Mouse (Mus musculus) E14TG2a.4 (cell line): ENCODE results near the gene Il21r.

Source experiments
- CTCF ChIP-seq: conservative IDR thresholded peaks from 2 replicates; pipeline ENCODE4 v1.5.1; 2014; ENCODE audit warnings: low read length
- NANOG ChIP-seq: IDR thresholded peaks from 2 replicates; pipeline ENCODE4 v1.6.1; 2014; ENCODE audit warnings: borderline replicate concordance, low read length, mixed read lengths
- POU5F1 ChIP-seq: IDR thresholded peaks from 2 replicates; pipeline ENCODE4 v1.6.1; 2014; ENCODE audit warnings: low read length, borderline replicate concordance

DNA sequence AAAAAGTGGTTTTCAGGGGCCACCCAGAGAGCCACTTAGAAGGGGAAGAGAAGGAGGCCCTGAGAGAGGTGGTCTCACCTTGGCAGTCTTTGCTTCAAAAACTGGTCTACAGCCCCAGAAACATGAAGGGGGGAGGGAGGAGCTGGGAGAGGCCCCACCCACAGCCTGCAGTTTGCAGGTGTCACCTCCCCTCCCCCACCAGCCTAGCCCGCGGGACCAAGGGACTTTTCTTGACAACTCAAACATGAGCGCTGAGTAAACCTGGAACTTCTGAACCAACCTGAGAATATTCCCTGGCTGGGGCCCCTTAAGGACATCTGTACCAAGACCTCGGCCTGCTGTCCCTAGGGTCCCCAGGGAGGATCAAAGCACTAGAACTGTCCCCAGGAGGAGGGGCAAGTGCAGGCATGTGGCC is 2.5 kb downstream of the Il21r start:
- no peak for TF ChIP-seq CTCF
- TF ChIP-seq NANOG: no peak
- TF ChIP-seq POU5F1: no peak
